Mouse (Mus musculus): ENCODE measurements around the gene Tmem191c.

Gene Tmem191c

DNA sequence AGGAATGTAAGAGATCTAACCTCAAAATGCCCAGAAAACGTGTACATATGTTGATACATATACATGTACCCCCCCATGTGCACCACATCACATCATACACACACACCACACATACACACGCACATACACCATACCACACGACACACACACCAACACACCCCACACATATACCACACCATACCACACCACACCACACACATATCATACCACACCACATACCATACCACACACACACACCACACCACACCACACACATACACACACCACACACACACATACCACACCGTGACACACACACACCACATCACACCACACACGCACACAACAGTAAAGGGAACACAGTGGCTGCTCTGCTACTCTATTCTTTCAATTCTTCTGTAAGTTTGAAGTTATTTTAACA, 56.0 kb downstream of the Tmem191c start:
- DNase-seq, result no peak
